Mouse (Mus musculus) erythroblast, embryonic 14.5 days (primary cell): ENCODE measurements at regions not wholly inside any gene's neighbourhood (a gene's known extent, or its start where the extent isn't known, plus 50 kb on each side); places are given as distances from the start of the nearest gene placed in this dataset.

Experiments
- H3K27me3 ChIP-seq: 2 replicates; pipeline ENCODE4 v1.6.1; 2012; ENCODE audit warnings: inconsistent platforms; ENCODE audit not compliant: control insufficient read depth
- H3K36me3 ChIP-seq: 2 replicates; pipeline ENCODE4 v1.6.1; 2012; ENCODE audit warnings: mild to moderate bottlenecking, inconsistent platforms; ENCODE audit not compliant: control insufficient read depth
- H3K4me1 ChIP-seq: 2 replicates; pipeline ENCODE4 v1.6.1; 2012; ENCODE audit warnings: inconsistent platforms; ENCODE audit not compliant: control insufficient read depth
- H3K4me3 ChIP-seq: replicated peaks from 2 replicates; pipeline ENCODE3; 2012; ENCODE audit warnings: moderate library complexity, mild to moderate bottlenecking, inconsistent platforms
- H3K9me3 ChIP-seq: 2 replicates; pipeline ENCODE4 v1.6.1; 2012; ENCODE audit warnings: low read length, inconsistent platforms, mixed read lengths; ENCODE audit not compliant: control insufficient read depth
- GATA1 ChIP-seq: IDR thresholded peaks from 2 replicates; pipeline ENCODE4 v1.6.1; 2012; ENCODE audit warnings: low read length, inconsistent platforms, mixed read lengths
- TAL1 ChIP-seq: IDR thresholded peaks from 3 replicates; pipeline ENCODE4 v1.6.1; 2012; ENCODE audit warnings: low read length, inconsistent platforms, mixed read lengths

DNA sequence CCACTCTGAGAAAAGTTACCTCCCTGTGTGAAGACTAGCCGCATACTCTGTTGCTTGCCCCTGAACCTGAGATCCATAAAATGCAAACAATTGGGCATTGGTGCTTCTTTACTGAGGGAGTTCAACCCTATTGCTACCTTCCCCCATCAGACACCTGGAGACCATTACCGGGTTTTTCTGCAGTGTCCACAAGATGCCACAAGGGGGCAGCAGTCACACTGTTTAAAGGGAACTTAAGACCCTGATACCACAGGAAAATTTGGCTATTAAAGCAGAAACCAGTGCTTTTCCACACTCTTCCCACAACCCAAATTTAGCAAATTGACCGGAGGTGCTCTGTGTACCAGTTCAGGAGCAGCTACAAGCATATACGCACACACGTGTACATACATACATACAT is 78.0 kb upstream of the Fzd10 start:
- H3K36me3 ChIP-seq, result no peaks in the 10 kb centered on the region
- H3K27me3 ChIP-seq, result no peaks in the 10 kb centered on the region; the same call in 1 of the 2 replicates
- no peak overlapping the region for H3K4me3 ChIP-seq
- TF ChIP-seq TAL1, result no peak
- no peak for TF ChIP-seq GATA1
- H3K9me3 ChIP-seq, result peaks cover 10% of the 10 kb centered on the region
- no peaks in the 10 kb centered on the region for H3K4me1 ChIP-seq

- Histone ChIP-seq H3K9me3 (peaks cover 3% of the 10 kb centered on the region; the same call in 1 of the 2 replicates), H3K36me3 (no peaks in the 10 kb centered on the region), H3K27me3 (no peaks in the 10 kb centered on the region), H3K4me3 (no peak overlapping the region), H3K4me1 (no peaks in the 10 kb centered on the region)
- TF ChIP-seq GATA1, result no peak
- TF ChIP-seq TAL1, result no peak
These were observed 83.3 kb upstream of the Fzd10 start for GRCm38 (mm10) chr5:128517336-128517735.

DNA sequence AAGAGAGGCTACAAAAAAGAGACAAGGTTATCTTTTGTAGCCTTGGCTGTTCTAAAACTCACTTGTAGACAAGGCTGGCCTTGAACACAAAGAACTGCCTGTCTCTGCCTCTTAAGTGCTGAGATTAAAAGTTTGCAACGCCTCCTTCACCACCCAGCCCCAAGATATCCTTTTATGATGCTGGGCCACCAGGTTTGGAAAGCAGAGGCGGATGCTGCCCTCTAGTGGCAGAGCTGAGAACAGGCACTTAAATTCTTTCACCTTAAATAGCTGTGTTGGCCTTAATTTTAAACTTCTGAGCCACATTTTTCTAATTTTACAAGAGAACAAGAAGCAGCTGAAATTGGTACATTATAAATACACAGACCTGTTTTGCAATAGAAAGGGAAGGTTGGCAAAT is 82.5 kb upstream of the Tmem132d start:
- Histone ChIP-seq H3K4me3 (no peak overlapping the region), H3K4me1 (no peaks in the 10 kb centered on the region)

DNA sequence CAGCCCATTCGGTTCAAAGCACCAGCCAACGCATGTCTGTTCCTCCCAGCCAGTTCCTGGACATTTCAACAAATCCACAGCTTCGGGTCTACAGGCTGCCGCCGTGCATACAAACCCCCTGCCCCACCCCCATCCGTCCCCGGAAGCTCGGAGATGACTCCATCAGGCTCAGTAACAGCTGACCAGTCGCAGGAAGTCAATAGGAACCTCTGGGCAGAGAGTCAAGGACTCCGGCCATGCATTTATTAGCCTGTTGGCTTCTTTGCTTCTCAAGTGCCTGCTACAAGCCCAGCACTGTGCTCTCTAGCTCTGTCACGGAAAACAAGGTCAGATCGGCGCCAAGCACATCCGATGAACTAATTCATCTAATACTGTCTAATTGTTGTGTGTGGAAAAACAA is 80.4 kb upstream of the Tmem132d start:
- Histone ChIP-seq H3K9me3 (peaks cover 27% of the 10 kb centered on the region), H3K4me3 (no peak overlapping the region), H3K27me3 (no peaks in the 10 kb centered on the region), H3K4me1 (no peaks in the 10 kb centered on the region), H3K36me3 (no peaks in the 10 kb centered on the region)
- no peak for TF ChIP-seq TAL1
- no peak for TF ChIP-seq GATA1

More for the DNA sequence above, 82.5 kb upstream of the Tmem132d start:
- Histone ChIP-seq H3K36me3 (no peaks in the 10 kb centered on the region), H3K27me3 (no peaks in the 10 kb centered on the region), H3K9me3 (peaks cover 9% of the 10 kb centered on the region)
- TF ChIP-seq GATA1, result no peak
- no peak for TF ChIP-seq TAL1

- Histone ChIP-seq H3K36me3 (no peaks in the 10 kb centered on the region), H3K9me3 (peaks cover 31% of the 10 kb centered on the region), H3K27me3 (no peaks in the 10 kb centered on the region), H3K4me3 (no peak overlapping the region), H3K4me1 (no peaks in the 10 kb centered on the region)
- TF ChIP-seq GATA1 (no peak), TAL1 (no peak)
These were observed 79.7 kb upstream of the Tmem132d start for GRCm38 (mm10) chr5:128512606-128513005.

GRCm38 (mm10) chr5:128504502-128504901 is 71.6 kb upstream of the Tmem132d start:
- TF ChIP-seq TAL1 (no peak), GATA1 (no peak)
- H3K27me3 ChIP-seq, result no peaks in the 10 kb centered on the region
- no peak overlapping the region for H3K4me3 ChIP-seq
- no peaks in the 10 kb centered on the region for H3K4me1 ChIP-seq
- peaks cover 53% of the 10 kb centered on the region for H3K9me3 ChIP-seq
- no peaks in the 10 kb centered on the region for H3K36me3 ChIP-seq

GRCm38 (mm10) chr5:128499488-128499887 is 66.6 kb upstream of the Tmem132d start:
- Histone ChIP-seq H3K4me3 (no peak overlapping the region), H3K4me1 (no peaks in the 10 kb centered on the region), H3K9me3 (peaks cover 70% of the 10 kb centered on the region), H3K36me3 (no peaks in the 10 kb centered on the region), H3K27me3 (no peaks in the 10 kb centered on the region)
- TF ChIP-seq TAL1 (no peak), GATA1 (no peak)

DNA sequence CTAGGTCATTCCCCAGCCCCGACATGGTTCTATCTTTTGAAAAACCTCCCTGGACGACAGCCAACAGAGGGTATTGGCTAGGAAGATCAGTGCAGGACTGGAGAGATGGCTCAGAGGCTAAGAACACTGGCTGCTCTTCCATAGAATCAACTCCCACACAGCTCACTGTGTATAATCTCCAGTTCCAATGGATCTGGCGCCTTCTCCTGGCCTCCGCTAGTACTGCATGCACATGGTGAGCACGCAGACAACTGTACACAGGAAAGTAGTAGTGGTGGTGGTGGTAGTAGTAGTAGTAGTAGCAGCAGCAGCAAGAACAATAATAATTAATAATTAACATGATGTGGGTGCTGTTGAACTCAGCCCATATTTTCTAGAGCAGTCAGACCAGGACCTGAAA is 66.2 kb upstream of the Tmem132d start:
- no peak overlapping the region for H3K4me3 ChIP-seq
- TF ChIP-seq GATA1 (no peak), TAL1 (no peak)
- no peaks in the 10 kb centered on the region for H3K4me1 ChIP-seq
- peaks cover 68% of the 10 kb centered on the region for H3K9me3 ChIP-seq
- H3K36me3 ChIP-seq, result no peaks in the 10 kb centered on the region
- H3K27me3 ChIP-seq, result no peaks in the 10 kb centered on the region

DNA sequence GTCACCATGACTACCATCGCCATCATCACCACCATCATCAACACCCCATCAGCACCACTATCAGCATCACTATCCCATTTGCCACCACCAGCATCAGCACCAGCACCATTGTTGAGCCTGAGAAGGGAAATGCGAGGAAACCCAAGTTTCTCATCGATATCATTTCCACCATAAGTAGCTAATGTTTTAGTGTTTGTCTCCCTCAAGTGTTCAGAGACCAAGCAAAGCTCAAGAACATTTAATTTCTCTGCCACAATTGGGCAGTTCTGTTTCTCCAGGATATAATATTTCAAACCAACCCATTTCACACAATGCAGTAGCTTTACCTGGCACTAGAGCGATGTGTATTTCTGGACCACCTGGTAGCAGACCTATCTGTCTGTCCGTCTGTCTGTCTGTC is 59.7 kb upstream of the Tmem132d start:
- Histone ChIP-seq H3K4me1 (no peaks in the 10 kb centered on the region), H3K27me3 (no peaks in the 10 kb centered on the region), H3K4me3 (no peak overlapping the region), H3K9me3 (peaks cover 79% of the 10 kb centered on the region), H3K36me3 (no peaks in the 10 kb centered on the region)
- no peak for TF ChIP-seq TAL1
- TF ChIP-seq GATA1, result no peak

GRCm38 (mm10) chr5:128491155-128491554 is 58.3 kb upstream of the Tmem132d start:
- TF ChIP-seq GATA1 (no peak), TAL1 (no peak)
- no peaks in the 10 kb centered on the region for H3K36me3 ChIP-seq
- no peaks in the 10 kb centered on the region for H3K4me1 ChIP-seq
- H3K4me3 ChIP-seq, result no peak overlapping the region
- no peaks in the 10 kb centered on the region for H3K27me3 ChIP-seq
- peaks cover 72% of the 10 kb centered on the region for H3K9me3 ChIP-seq
